Mouse (Mus musculus): Measurements from ENCODE around the gene Klhl12.
"Not testable (repeated sequence)": the region's sequence is repeated elsewhere in the genome, so short reads cannot be mapped to it uniquely, and the experiment has no call there.

DNA sequence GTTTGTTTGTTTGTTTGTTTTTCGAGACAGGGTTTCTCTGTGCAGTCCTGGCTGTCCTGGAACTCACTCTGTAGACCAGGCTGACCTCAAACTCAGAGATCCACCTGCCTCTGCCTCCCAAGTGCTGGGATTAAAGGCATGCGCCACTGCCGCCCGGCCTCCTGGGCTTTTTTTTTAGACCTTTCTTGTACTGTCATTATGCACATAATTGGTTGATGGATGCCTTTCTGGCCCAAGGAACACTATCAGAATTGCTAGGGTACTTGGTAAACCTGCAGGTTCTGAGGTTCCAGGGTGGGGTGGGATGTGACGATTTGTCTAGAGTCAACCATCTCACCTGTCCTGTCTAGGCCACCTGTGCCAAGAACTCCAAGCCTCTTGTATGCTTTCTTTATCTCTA is 63.9 kb downstream of the Klhl12 start:
- TF ChIP-seq CTCF, EP300 (IDR thresholded peaks at IDR 0.05; ENCODE audit: low read depth): not testable (repeated sequence)

Measured in heart, postnatal 0 days (tissue).